Mouse (Mus musculus) limb, embryonic 14.5 days (tissue): ENCODE data around the gene Epsti1. TPM values are rescaled to one million over a fixed set of nuclear protein-coding genes. Genes with fewer than 3 reads are reported as not detected.
A peak's percentile ranks its signal among the peaks of the same experiment; 100 is the strongest.

Source experiments
- ATAC-seq: fragments of 200-750 bp; cut with Nextera tagmentation; 2 replicates; pipeline ENCODE4 v1.8.0; 2017; ENCODE audit warnings: low read depth, moderate number of reproducible peaks, moderate TSS enrichment; ENCODE audit not compliant: low FRiP score
- DNase-seq: peaks from one replicate; pipeline ENCODE4 v3.0.0-alpha.2; 2015; ENCODE audit warnings: low spot score
- H3K27ac ChIP-seq: fragments of 300-500 bp; sonication (generic); replicated peaks from 2 replicates; pipeline ENCODE4 v1.5.1; 2014; ENCODE audit warnings: low read depth, mild to moderate bottlenecking, low read length, moderate library complexity, mixed read lengths
- H3K27me3 ChIP-seq: fragments of 300-500 bp; sonication (generic); 2 replicates; pipeline ENCODE4 v1.6.1; 2014; ENCODE audit warnings: low read length, mixed read lengths; ENCODE audit not compliant: control insufficient read depth, insufficient read depth
- H3K36me3 ChIP-seq: fragments of 300-500 bp; sonication (generic); 2 replicates; pipeline ENCODE4 v1.6.1; 2014; ENCODE audit warnings: mild to moderate bottlenecking, low read length, moderate library complexity, mixed read lengths; ENCODE audit not compliant: control insufficient read depth, insufficient read depth
- H3K4me1 ChIP-seq: fragments of 300-500 bp; sonication (generic); 2 replicates; pipeline ENCODE4 v1.6.1; 2014; ENCODE audit warnings: antibody characterized with exemption, low read length, mixed read lengths; ENCODE audit not compliant: control insufficient read depth, insufficient read depth
- H3K4me2 ChIP-seq: fragments of 300-500 bp; sonication (generic); replicated peaks from 2 replicates; pipeline ENCODE4 v1.6.1; 2014; ENCODE audit warnings: low read depth, mild to moderate bottlenecking, low read length, moderate library complexity; ENCODE audit not compliant: severe bottlenecking
- H3K4me3 ChIP-seq: fragments of 300-500 bp; sonication (generic); replicated peaks from 2 replicates; pipeline ENCODE4 v1.5.1; 2014; ENCODE audit warnings: low read length
- H3K9ac ChIP-seq: fragments of 300-500 bp; sonication (generic); 2 replicates; pipeline ENCODE4 v1.6.1; 2014; ENCODE audit warnings: mild to moderate bottlenecking, low read depth, low read length, moderate library complexity; ENCODE audit not compliant: severe bottlenecking
- H3K9me3 ChIP-seq: fragments of 300-500 bp; sonication (generic); 2 replicates; pipeline ENCODE4 v1.6.1; 2016; ENCODE audit warnings: low read length; ENCODE audit not compliant: control insufficient read depth
- POLR2A ChIP-seq: fragments of 200-500 bp; IDR thresholded peaks from 2 replicates; pipeline ENCODE4 v1.8.0; 2012; ENCODE audit warnings: inconsistent platforms, mild to moderate bottlenecking, moderate library complexity, borderline replicate concordance; ENCODE audit not compliant: insufficient read depth, insufficient read length; ENCODE audit errors: extremely low read depth
- WGBS: fragments of 180-500 bp; shearing (Covaris S2); extraction: QIAGEN DNeasy Blood & Tissue Kit; methylation state at CpG from one replicate; pipeline ENCODE4 v1.1.7; 2014; 5-methylcytosine and 5-hydroxymethylcytosine counted together
- polyA plus RNA-seq, 2 experiments: library from polyadenylated mRNA; depleted of rRNA in 1 of 2; stranded (reverse) in 1 of 2; unstranded in 1 of 2; fragments of >200 nt; fragmentation: Nextera tagmentation in 1 of 2; extraction: Ambion mirVana in 1 of 2; gene quantifications; 2 replicates each; pipeline versions ENCODE4 v1.2.1 to v1.2.3; 2012 to 2014

Epsti1 gene
- polyA plus RNA-seq, 2 experiments: 0.67 to 1.6 TPM

DNA sequence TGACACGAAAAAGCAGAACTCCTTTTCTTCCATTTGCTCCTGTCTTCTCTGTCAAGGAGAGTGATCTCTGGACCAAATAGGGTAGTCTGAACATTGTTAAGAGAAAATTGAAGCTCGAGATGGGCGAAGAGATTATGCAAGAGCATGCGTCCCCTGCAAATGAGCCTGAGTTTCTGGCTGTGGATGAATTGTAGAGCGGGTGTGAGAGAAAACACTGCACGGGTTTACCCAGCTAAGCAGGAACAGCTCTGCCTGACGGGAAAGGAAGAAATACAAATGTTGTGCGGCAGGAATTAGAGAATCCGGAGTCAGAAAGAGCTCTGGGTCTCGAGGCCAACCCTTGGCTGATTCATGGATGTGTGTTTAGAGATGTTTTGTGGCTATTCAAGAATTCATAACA is 107.8 kb downstream of the Epsti1 start:
- no peak for TF ChIP-seq POLR2A
- Histone ChIP-seq H3K4me1 (no peaks in the 10 kb centered on the region), H3K9ac (no peak overlapping the region), H3K36me3 (no peaks in the 10 kb centered on the region), H3K9me3 (no peaks in the 10 kb centered on the region), H3K4me2 (no peak overlapping the region), H3K27ac (no peak overlapping the region), H3K4me3 (no peak overlapping the region), H3K27me3 (no peaks in the 10 kb centered on the region)
- WGBS: 54% methylated on average over 10 of the region's 10 CpGs
- DNase-seq: no peak
- no peak for ATAC-seq

DNA sequence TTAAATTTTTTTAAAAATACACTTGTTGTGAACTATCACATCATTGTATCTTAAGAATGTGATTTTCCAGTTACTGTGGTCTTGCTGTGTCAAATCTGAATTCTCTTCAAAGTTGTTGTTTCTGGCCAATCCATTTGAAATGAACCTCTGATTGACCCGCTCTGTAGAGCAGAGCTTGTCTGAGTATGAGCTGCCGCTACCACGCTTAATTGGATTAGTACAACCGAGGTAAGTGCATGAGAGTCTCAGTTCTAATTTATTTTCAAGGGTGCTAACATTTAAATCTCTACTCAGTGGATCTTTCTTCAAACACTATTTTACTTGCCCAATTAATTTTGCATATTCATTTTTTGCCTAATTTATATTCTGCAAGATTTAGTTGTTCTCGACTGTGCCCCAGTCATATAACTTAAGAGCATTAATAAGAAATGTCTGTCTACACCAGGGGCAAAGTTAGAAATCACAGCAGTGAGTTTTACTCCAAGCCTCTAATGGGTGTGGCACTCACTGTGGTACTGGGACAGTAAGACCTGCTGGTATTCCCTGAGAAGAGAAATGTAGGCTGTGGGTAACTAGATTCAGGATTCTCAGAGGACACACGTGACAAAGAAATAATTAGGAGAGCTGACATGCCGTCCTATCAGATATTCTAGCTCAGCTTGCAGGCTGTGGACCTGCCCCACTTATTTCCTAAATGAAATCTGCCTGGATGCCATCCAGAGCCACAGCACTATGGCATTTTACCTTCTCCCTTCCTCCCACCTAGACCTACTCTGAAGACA is 111.7 kb downstream of the Epsti1 start:
- H3K4me2 ChIP-seq: no peak overlapping the region
- 75% methylated on average over 7 of the region's 7 CpGs for WGBS
- H3K9ac ChIP-seq: no peak overlapping the region
- no peak overlapping the region for H3K27ac ChIP-seq
- H3K27me3 ChIP-seq: no peaks in the 10 kb centered on the region
- H3K9me3 ChIP-seq: no peaks in the 10 kb centered on the region
- ATAC-seq (no peak), DNase-seq (no peak)
- no peak for TF ChIP-seq POLR2A
- no peak overlapping the region for H3K4me3 ChIP-seq
- no peaks in the 10 kb centered on the region for H3K4me1 ChIP-seq
- H3K36me3 ChIP-seq: no peaks in the 10 kb centered on the region

DNA sequence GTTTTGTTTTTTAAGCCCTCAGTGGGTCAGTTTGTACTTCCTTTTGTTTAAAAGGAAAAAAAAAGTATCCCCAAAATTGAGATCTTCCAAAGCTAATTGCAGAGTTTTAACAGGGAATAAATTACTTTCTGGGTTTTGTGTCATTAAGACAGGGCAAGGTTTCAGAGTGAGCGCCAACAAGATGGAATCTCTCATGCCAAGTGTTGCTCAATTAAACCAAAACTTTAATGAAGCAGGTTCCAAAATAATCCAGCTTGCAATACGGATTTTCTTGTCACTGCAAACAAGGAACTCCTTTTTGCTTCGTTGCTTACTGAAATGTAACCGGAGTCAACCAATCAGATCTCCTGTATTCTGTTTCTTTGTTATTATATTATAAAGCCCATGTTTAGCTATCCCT is 112.4 kb downstream of the Epsti1 start:
- Histone ChIP-seq H3K9ac (no peak overlapping the region), H3K9me3 (no peaks in the 10 kb centered on the region), H3K27me3 (no peaks in the 10 kb centered on the region), H3K36me3 (no peaks in the 10 kb centered on the region), H3K27ac (no peak overlapping the region), H3K4me3 (no peak overlapping the region), H3K4me2 (no peak overlapping the region), H3K4me1 (no peaks in the 10 kb centered on the region)
- ATAC-seq (no peak), DNase-seq (no peak)
- WGBS: 77% methylated on average over 4 of the region's 4 CpGs
- TF ChIP-seq POLR2A: no peak

DNA sequence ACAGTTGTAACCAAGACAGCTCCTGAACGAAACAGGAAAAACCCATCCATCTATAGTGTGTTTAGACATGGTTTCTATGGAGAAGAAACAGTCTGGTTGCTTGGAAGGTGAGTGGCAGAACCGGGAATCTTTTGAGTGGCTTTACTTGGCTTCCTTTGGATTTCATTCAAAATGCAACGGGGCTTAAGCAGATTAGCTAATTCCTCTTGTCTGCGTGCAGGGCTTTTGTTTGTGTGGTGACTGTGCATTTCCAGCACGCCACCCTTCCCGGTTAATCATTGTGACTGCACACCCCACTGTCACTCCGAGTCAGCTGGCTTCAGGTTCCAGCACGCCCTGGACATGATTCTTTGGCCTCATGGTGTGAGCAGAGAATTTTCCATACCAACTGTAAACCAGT is 115.9 kb downstream of the Epsti1 start:
- ATAC-seq: no peak
- 66% methylated on average over 8 of the region's 8 CpGs for WGBS

DNA sequence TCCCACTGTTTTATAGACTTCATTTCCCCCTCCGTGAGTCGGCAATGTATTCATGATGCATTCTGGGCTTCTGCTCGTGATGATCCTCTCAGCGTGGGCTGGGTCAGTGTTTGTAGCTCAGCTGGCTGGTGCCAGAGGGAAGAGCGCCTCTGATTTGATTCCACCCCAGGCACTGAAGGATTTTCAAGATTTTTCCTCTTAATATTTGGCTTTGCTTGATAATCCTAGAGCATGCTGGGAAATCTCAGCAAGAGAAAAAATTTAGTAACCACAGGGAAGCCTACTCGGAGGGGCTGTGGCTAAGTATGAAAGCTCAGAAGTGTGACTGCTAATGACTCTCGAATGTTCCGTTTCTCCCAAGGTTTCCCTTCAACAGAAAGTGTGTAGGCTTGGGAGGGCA is 134.8 kb downstream of the Epsti1 start:
- peaks cover 9% of the 10 kb centered on the region; the same call in 1 of the 2 replicates for H3K4me1 ChIP-seq
- DNase-seq (peak; percentile 14), ATAC-seq (no peak)
- H3K36me3 ChIP-seq: no peaks in the 10 kb centered on the region
- H3K9ac ChIP-seq: no peak overlapping the region
- WGBS: 33% methylated on average over 8 of the region's 8 CpGs
- TF ChIP-seq POLR2A: no peak
- no peak overlapping the region for H3K4me3 ChIP-seq
- no peaks in the 10 kb centered on the region for H3K9me3 ChIP-seq
- peak overlapping the region; percentile 13; the same call in 1 of the 2 replicates for H3K4me2 ChIP-seq
- no peaks in the 10 kb centered on the region for H3K27me3 ChIP-seq
- H3K27ac ChIP-seq: no peak overlapping the region

More for the DNA sequence above, 115.9 kb downstream of the Epsti1 start:
- Histone ChIP-seq H3K36me3 (no peaks in the 10 kb centered on the region), H3K27ac (no peak overlapping the region), H3K4me3 (no peak overlapping the region), H3K4me1 (no peaks in the 10 kb centered on the region), H3K9me3 (no peaks in the 10 kb centered on the region), H3K4me2 (no peak overlapping the region), H3K9ac (no peak overlapping the region), H3K27me3 (no peaks in the 10 kb centered on the region)
- TF ChIP-seq POLR2A: no peak
- no peak for DNase-seq
